Mouse (Mus musculus): ENCODE results near the gene Krt90. TPM values are rescaled to one million over a fixed set of nuclear protein-coding genes. Genes with fewer than 3 reads are reported as not detected.
"Not testable (repeated sequence)": the region's sequence is repeated elsewhere in the genome, so short reads cannot be mapped to it uniquely, and the experiment has no call there.

Gene Krt90
- total RNA-seq, 1 experiment from 2014 or later: not detected

DNA sequence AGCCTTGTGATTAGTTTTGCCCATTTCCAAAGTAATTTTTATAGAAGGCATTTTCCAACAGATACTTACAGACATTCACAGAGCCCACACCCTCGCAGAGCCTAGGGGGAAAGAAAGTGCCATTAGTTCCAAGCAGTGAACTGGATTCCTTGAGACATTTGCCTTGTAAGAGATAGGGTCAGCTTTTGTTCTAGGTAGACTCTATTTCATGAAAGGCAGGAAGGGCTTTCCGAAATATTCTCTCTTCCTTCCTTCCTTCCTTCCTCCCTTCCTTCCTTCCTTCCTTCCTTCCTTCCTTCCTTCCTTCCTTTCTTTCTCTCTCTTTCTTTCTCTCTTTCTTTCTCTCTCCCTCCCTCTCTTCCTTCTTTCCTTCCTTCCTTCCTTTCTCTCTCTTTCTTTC, 45.6 kb downstream of the Krt90 start, which contains the start of gene Gm49425:
TSS of gene Gm49425 (minus strand) at position 101 of the 400 bp plus-strand sequence.
- not testable (repeated sequence) for DNase-seq

DNA sequence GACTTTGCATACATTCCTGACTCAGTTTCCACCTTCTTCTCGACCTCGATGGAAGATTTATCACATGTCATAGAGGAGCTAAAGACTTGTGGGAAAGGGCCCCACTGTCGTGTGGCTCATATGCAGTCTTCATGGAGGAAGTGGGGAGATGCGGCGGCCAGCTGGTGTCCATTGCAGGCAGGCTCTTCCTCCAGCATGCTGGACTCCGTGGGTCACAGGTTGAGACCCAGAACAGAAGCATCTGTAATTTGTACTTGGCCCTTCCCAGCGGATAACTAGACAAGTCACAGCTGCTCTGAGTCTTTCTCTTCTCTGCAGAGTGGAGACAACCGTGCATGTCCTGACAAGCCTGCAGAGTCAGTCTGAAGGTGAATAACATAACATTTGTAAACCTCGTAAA, 54.5 kb downstream of the Krt90 start:
- no peak for DNase-seq

DNA sequence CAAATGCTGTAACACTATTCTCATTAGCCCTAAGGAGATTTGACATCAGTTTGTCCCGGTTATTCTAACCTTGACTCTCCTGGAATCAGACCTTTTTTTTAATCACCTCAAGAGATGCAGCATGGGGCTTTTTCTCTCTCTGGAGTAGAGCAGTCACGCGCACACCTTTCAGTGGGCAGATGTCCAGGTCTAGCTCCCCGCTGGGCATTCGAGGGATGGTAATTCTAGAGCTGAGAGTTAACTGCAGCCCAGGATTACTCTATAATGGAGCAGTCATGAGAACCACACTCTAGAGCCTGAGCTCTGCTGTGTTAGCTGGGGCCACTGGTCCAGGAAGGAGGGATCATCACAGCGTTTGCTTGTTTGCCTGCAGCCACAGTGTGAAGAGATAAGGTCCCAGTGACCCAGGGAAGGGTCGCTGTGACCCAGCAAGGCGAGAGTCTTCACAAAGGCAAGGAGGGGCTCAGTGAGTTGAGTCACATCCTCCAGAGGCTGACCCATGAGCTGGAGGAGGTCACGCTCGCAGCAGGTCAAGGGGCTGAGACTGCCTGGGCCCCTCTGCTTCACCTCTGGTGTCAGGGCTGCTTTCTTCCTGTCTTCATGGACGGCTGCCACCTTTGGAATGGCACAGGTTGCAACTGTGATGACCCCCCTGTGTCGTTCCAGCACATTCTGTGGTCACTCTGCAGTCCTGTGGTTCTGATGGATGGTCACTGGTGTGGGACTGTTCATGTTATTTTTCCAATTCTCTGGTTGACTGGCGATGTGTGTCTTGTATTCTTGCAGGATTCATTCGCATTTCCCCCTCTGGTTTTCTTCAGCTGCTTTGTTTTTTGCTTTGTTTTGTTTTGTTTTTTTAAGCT, 55.6 kb downstream of the Krt90 start:
- DNase-seq: no peak

Small RNA genes within 50 kb of the gene (microRNA-seq; reads per million reads assigned to microRNA genes)
- 0 reads per million in 2 experiments for gene Gm44393
- 0 reads per million in 2 experiments for gene Gm44460

Other genes starting within 250 kb of the Krt90 start
- gene Krt80, start 192.8 kb downstream of the Krt90 start, total RNA-seq (2021): 0.74 and 1.1 TPM in 2 replicates
- gene Krt7, start 151.9 kb downstream of the Krt90 start, total RNA-seq (2021): 1.4 and 2.3 TPM in 2 replicates
- not detected in 2 replicates for gene Krt87, start 124.1 kb downstream of the Krt90 start, total RNA-seq (2021)
- gene Krt88, start 115.2 kb downstream of the Krt90 start, total RNA-seq (2021): not detected in 2 replicates
- gene Krt81, start 99.2 kb downstream of the Krt90 start, total RNA-seq (2021): not detected in 2 replicates
- not detected in 2 replicates for gene Krt86, start 89.5 kb downstream of the Krt90 start, total RNA-seq (2021)
- gene Krt83, start 71.4 kb downstream of the Krt90 start, total RNA-seq (2021): not detected in 2 replicates
- gene Gm49425, start 45.7 kb downstream of the Krt90 start, total RNA-seq (2021): not detected in 2 replicates
- not detected in 2 replicates for gene Krt84, start 30.1 kb downstream of the Krt90 start, total RNA-seq (2021)
- not detected in 2 replicates for gene Krt82, start 12.3 kb downstream of the Krt90 start, total RNA-seq (2021)
- gene Krt75, start 11.0 kb upstream of the Krt90 start, total RNA-seq (2021): not detected in 2 replicates
- not detected in 2 replicates for gene Gm5414, start 65.2 kb upstream of the Krt90 start, total RNA-seq (2021)
- gene Gm5478, start 84.4 kb upstream of the Krt90 start, total RNA-seq (2021): not detected in 2 replicates
- gene Krt6b, start 117.3 kb upstream of the Krt90 start, total RNA-seq (2021): not detected in 2 replicates
- not detected in 2 replicates for gene Krt6a, start 131.4 kb upstream of the Krt90 start, total RNA-seq (2021)
- not detected in 2 replicates for gene Krt5, start 149.9 kb upstream of the Krt90 start, total RNA-seq (2021)
- gene Krt71, start 180.2 kb upstream of the Krt90 start, total RNA-seq (2021): not detected in 2 replicates
- gene Krt72, start 223.5 kb upstream of the Krt90 start, total RNA-seq (2021): not detected in 2 replicates
- not detected in 2 replicates for gene Krt73, start 239.4 kb upstream of the Krt90 start, total RNA-seq (2021)

All from adrenal gland, postnatal 14 days (tissue).